Mouse (Mus musculus): ENCODE data around the gene Ptpn22.

DNA sequence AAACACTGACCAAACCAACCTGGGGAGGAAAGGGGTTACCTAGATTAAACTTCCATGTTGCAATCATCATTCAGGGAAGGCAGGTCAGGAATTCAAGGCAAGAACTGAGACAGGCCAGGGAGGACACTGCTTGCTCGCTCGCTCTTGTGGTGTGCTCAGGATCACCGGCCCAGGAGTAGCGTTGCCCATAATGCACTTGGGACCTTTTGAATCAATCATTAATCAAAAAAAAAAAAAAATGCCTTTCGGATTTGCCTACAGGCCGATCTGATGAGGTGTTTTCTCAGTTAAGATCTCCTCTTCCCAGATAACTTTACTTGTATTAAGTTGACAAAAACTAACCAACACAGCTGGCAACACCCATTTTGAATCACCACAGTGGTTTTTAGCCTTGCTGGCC lies 4.6 kb downstream of the Ptpn22 start:
- TF ChIP-seq EP300 (IDR thresholded peaks at IDR 0.05), result no peak
- no peak for TF ChIP-seq CTCF (IDR thresholded peaks at IDR 0.05)

Measured in lung, postnatal 0 days (tissue).